Mouse (Mus musculus): ENCODE measurements around the gene Ebpl. TPM values are rescaled to one million over a fixed set of nuclear protein-coding genes. Genes with fewer than 3 reads are reported as not detected.
A peak's percentile ranks its signal among the peaks of the same experiment; 100 is the strongest.

Gene Ebpl
- 17.2 and 17.6 TPM in 2 replicates for total RNA-seq (2014; rRNA removed)
- polyA plus RNA-seq (2012; rRNA removed): 17.8 and 19.5 TPM in 2 replicates

- H3K4me1 ChIP-seq (ENCODE audit: control insufficient read depth, insufficient read depth, low read length): peaks cover 32% of the 10 kb centered on the region
- under 1% methylated on average over 40 of the region's 40 CpGs for WGBS
- TF ChIP-seq POLR2A (IDR thresholded peaks at IDR 0.05; ENCODE audit: extremely low read depth, insufficient read depth, low read length): peak; percentile 85; the same call in 1 of the 2 replicates
- no peak for TF ChIP-seq CTCF (IDR thresholded peaks at IDR 0.05; ENCODE audit: low read depth, low read length)
- H3K36me3 ChIP-seq (ENCODE audit: control insufficient read depth, insufficient read depth, low read length): no peaks in the 10 kb centered on the region
- no peaks in the 10 kb centered on the region for H3K27me3 ChIP-seq (ENCODE audit: control insufficient read depth, insufficient read depth, low read length)
- peak within 1 kb of the TSS; percentile 43 for H3K9ac ChIP-seq (ENCODE audit: low read depth, low read length)
- H3K27ac ChIP-seq (replicated peaks; ENCODE audit: insufficient read depth, low read depth, low read length): peak within 1 kb of the TSS; percentile 99
- peak within 1 kb of the TSS; percentile 51 for H3K4me3 ChIP-seq (ENCODE audit: insufficient read depth, low read depth, low read length)
- peaks cover 3% of the 10 kb centered on the region; the same call in 1 of the 2 replicates for H3K79me2 ChIP-seq (ENCODE audit: control insufficient read depth, insufficient read depth, low read length)
- DNase-seq (ENCODE audit: extremely low read depth, low read depth, low spot score): peak; percentile 94
Observed at GRCm38 (mm10) chr14:61360131-61360980, at the start of gene Ebpl. Gene Ebpl, minus strand, starts transcription at chr14:61360439.

GRCm38 (mm10) chr14:61410020-61410419 is 49.8 kb upstream of the Ebpl start:
- H3K36me3 ChIP-seq (ENCODE audit: control insufficient read depth, insufficient read depth, low read length): no peaks in the 10 kb centered on the region
- no peak overlapping the region for H3K9ac ChIP-seq (ENCODE audit: low read depth, low read length)
- peaks cover 2% of the 10 kb centered on the region for H3K4me1 ChIP-seq (ENCODE audit: control insufficient read depth, insufficient read depth, low read length)
- TF ChIP-seq CTCF (IDR thresholded peaks at IDR 0.05; ENCODE audit: low read depth, low read length) (no peak), POLR2A (IDR thresholded peaks at IDR 0.05; ENCODE audit: extremely low read depth, insufficient read depth, low read length) (no peak)
- no peak for DNase-seq (ENCODE audit: extremely low read depth, low read depth, low spot score)
- 74% methylated on average over 2 of the region's 2 CpGs for WGBS
- H3K27ac ChIP-seq (replicated peaks; ENCODE audit: insufficient read depth, low read depth, low read length): no peak overlapping the region
- H3K4me3 ChIP-seq (ENCODE audit: insufficient read depth, low read depth, low read length): no peak overlapping the region
- no peaks in the 10 kb centered on the region; the same call in 1 of the 2 replicates for H3K79me2 ChIP-seq (ENCODE audit: control insufficient read depth, insufficient read depth, low read length)
- no peaks in the 10 kb centered on the region for H3K27me3 ChIP-seq (ENCODE audit: control insufficient read depth, insufficient read depth, low read length)

- TF ChIP-seq CTCF (IDR thresholded peaks at IDR 0.05; ENCODE audit: low read depth, low read length) (no peak), POLR2A (IDR thresholded peaks at IDR 0.05; ENCODE audit: extremely low read depth, insufficient read depth, low read length) (no peak)
- Histone ChIP-seq H3K36me3 (ENCODE audit: control insufficient read depth, insufficient read depth, low read length) (peaks cover 2% of the 10 kb centered on the region; the same call in 1 of the 2 replicates), H3K4me1 (ENCODE audit: control insufficient read depth, insufficient read depth, low read length) (no peaks in the 10 kb centered on the region; the same call in 1 of the 2 replicates), H3K27me3 (ENCODE audit: control insufficient read depth, insufficient read depth, low read length) (no peaks in the 10 kb centered on the region), H3K9ac (ENCODE audit: low read depth, low read length) (no peak overlapping the region), H3K79me2 (ENCODE audit: control insufficient read depth, insufficient read depth, low read length) (no peaks in the 10 kb centered on the region; the same call in 1 of the 2 replicates), H3K27ac (replicated peaks; ENCODE audit: insufficient read depth, low read depth, low read length) (no peak overlapping the region), H3K4me3 (ENCODE audit: insufficient read depth, low read depth, low read length) (no peak overlapping the region)
- no peak for DNase-seq (ENCODE audit: extremely low read depth, low read depth, low spot score)
- WGBS: 97% methylated on average over 3 of the region's 3 CpGs
Observed at GRCm38 (mm10) chr14:61407055-61407454, 46.8 kb upstream of the Ebpl start.

GRCm38 (mm10) chr14:61405761-61406160 is 45.5 kb upstream of the Ebpl start:
- H3K27ac ChIP-seq (replicated peaks; ENCODE audit: insufficient read depth, low read depth, low read length): no peak overlapping the region
- H3K27me3 ChIP-seq (ENCODE audit: control insufficient read depth, insufficient read depth, low read length): no peaks in the 10 kb centered on the region
- H3K9ac ChIP-seq (ENCODE audit: low read depth, low read length): no peak overlapping the region
- no peak overlapping the region for H3K4me3 ChIP-seq (ENCODE audit: insufficient read depth, low read depth, low read length)
- no peak for DNase-seq (ENCODE audit: extremely low read depth, low read depth, low spot score)
- peaks cover 8% of the 10 kb centered on the region for H3K36me3 ChIP-seq (ENCODE audit: control insufficient read depth, insufficient read depth, low read length)
- TF ChIP-seq POLR2A (IDR thresholded peaks at IDR 0.05; ENCODE audit: extremely low read depth, insufficient read depth, low read length) (no peak), CTCF (IDR thresholded peaks at IDR 0.05; ENCODE audit: low read depth, low read length) (no peak)
- H3K79me2 ChIP-seq (ENCODE audit: control insufficient read depth, insufficient read depth, low read length): no peaks in the 10 kb centered on the region; the same call in 1 of the 2 replicates
- H3K4me1 ChIP-seq (ENCODE audit: control insufficient read depth, insufficient read depth, low read length): no peaks in the 10 kb centered on the region; the same call in 1 of the 2 replicates

GRCm38 (mm10) chr14:61404941-61405340 is 44.7 kb upstream of the Ebpl start:
- H3K4me3 ChIP-seq (ENCODE audit: insufficient read depth, low read depth, low read length): no peak overlapping the region
- H3K4me1 ChIP-seq (ENCODE audit: control insufficient read depth, insufficient read depth, low read length): no peaks in the 10 kb centered on the region; the same call in 1 of the 2 replicates
- H3K27ac ChIP-seq (replicated peaks; ENCODE audit: insufficient read depth, low read depth, low read length): no peak overlapping the region
- H3K79me2 ChIP-seq (ENCODE audit: control insufficient read depth, insufficient read depth, low read length): no peaks in the 10 kb centered on the region; the same call in 1 of the 2 replicates
- no peaks in the 10 kb centered on the region for H3K27me3 ChIP-seq (ENCODE audit: control insufficient read depth, insufficient read depth, low read length)
- no peak for DNase-seq (ENCODE audit: extremely low read depth, low read depth, low spot score)
- WGBS: 98% methylated on average over 3 of the region's 3 CpGs
- H3K36me3 ChIP-seq (ENCODE audit: control insufficient read depth, insufficient read depth, low read length): peaks cover 11% of the 10 kb centered on the region
- no peak overlapping the region for H3K9ac ChIP-seq (ENCODE audit: low read depth, low read length)
- no peak for TF ChIP-seq CTCF (IDR thresholded peaks at IDR 0.05; ENCODE audit: low read depth, low read length)
- no peak for TF ChIP-seq POLR2A (IDR thresholded peaks at IDR 0.05; ENCODE audit: extremely low read depth, insufficient read depth, low read length)

Data from liver, adult 2 months (tissue).